Mouse (Mus musculus) layer of hippocampus, postnatal 25 days (tissue): ENCODE measurements at regions not wholly inside any gene's neighbourhood (a gene's known extent, or its start where the extent isn't known, plus 50 kb on each side); places are given as distances from the start of the nearest gene placed in this dataset.
"Not testable (repeated sequence)": the region's sequence is repeated elsewhere in the genome, so short reads cannot be mapped to it uniquely, and the experiment has no call there.

Experiments used
- DNase-seq, 2 experiments: peaks; one replicate each; pipeline ENCODE4 v3.0.0; 2022; ENCODE audit warnings: mixed read lengths in 2 of 2, low spot score in 1 of 2; ENCODE audit errors: extremely low spot score in 1 of 2

GRCm38 (mm10) chr11:45396009-45396408 is 455.8 kb upstream of the Clint1 start:
- DNase-seq, result no peak

- no peak for DNase-seq
These were observed 453.7 kb upstream of the Clint1 start for GRCm38 (mm10) chr11:45398188-45398587.

GRCm38 (mm10) chr11:45404377-45405029 is 447.3 kb upstream of the Clint1 start:
- no peak for DNase-seq

GRCm38 (mm10) chr11:45424066-45424465 is 427.8 kb upstream of the Clint1 start:
- DNase-seq, result not testable (repeated sequence)

GRCm38 (mm10) chr11:45440937-45441720 is 410.7 kb upstream of the Clint1 start:
- no peak for DNase-seq

- DNase-seq, result no peak
These were observed 405.3 kb upstream of the Clint1 start for GRCm38 (mm10) chr11:45446512-45446911.

- DNase-seq, result no peak
These were observed 397.6 kb upstream of the Clint1 start for GRCm38 (mm10) chr11:45454234-45454633.

GRCm38 (mm10) chr11:45454933-45455332 is 396.9 kb upstream of the Clint1 start:
- DNase-seq, result peak in 1 of 2 experiments; percentile 5

GRCm38 (mm10) chr11:45456724-45457123 is 395.1 kb upstream of the Clint1 start:
- DNase-seq, result no peak

- DNase-seq, result no peak
These were observed 394.3 kb upstream of the Clint1 start for GRCm38 (mm10) chr11:45457597-45457996.

GRCm38 (mm10) chr11:45460000-45460792 is 391.7 kb upstream of the Clint1 start:
- DNase-seq, result no peak

GRCm38 (mm10) chr11:45464501-45464900 is 387.4 kb upstream of the Clint1 start:
- no peak for DNase-seq

GRCm38 (mm10) chr11:45466350-45466749 is 385.5 kb upstream of the Clint1 start:
- DNase-seq, result no peak

- peak in 1 of 2 experiments; percentile 6 for DNase-seq
These were observed 379.7 kb upstream of the Clint1 start for GRCm38 (mm10) chr11:45472171-45472570.

- DNase-seq, result no peak
These were observed 374.9 kb upstream of the Clint1 start for GRCm38 (mm10) chr11:45476917-45477316.

GRCm38 (mm10) chr11:45485950-45486349 is 365.9 kb upstream of the Clint1 start:
- DNase-seq, result no peak

- DNase-seq, result no peak
These were observed 360.6 kb upstream of the Clint1 start for GRCm38 (mm10) chr11:45491021-45491967.

- no peak for DNase-seq
These were observed 356.6 kb upstream of the Clint1 start for GRCm38 (mm10) chr11:45495246-45495645.

GRCm38 (mm10) chr11:45508566-45508965 is 343.3 kb upstream of the Clint1 start:
- DNase-seq, result no peak

GRCm38 (mm10) chr11:45509278-45509677 is 342.6 kb upstream of the Clint1 start:
- DNase-seq, result no peak
